Mouse (Mus musculus) kidney, postnatal 0 days (tissue): ENCODE measurements at regions not wholly inside any gene's neighbourhood (a gene's known extent, or its start where the extent isn't known, plus 50 kb on each side); places are given as distances from the start of the nearest gene placed in this dataset.
A peak's percentile ranks its signal among the peaks of the same experiment; 100 is the strongest.

Experiments
- ATAC-seq: fragments of 200-750 bp; cut with Nextera tagmentation; replicated peaks from 2 replicates; pipeline ENCODE4 v1.8.0; 2017; ENCODE audit warnings: low read depth, moderate number of reproducible peaks, moderate TSS enrichment, moderate library complexity; ENCODE audit not compliant: low FRiP score
- DNase-seq: peaks from one replicate; pipeline ENCODE4 v3.0.0-alpha.2; 2016; ENCODE audit warnings: low spot score
- H3K27ac ChIP-seq: fragments of 300-500 bp; sonication (generic); 2 replicates; pipeline ENCODE4 v1.5.1; 2014; ENCODE audit warnings: mild to moderate bottlenecking
- H3K27me3 ChIP-seq: fragments of 300-500 bp; sonication (generic); 2 replicates; pipeline ENCODE4 v1.6.1; 2014; ENCODE audit warnings: low read length, mixed read lengths; ENCODE audit not compliant: insufficient read depth
- H3K36me3 ChIP-seq: fragments of 300-500 bp; sonication (generic); 2 replicates; pipeline ENCODE4 v1.6.1; 2014; ENCODE audit warnings: low read length, mixed read lengths; ENCODE audit not compliant: insufficient read depth
- H3K4me1 ChIP-seq: fragments of 300-500 bp; sonication (generic); replicated peaks from 2 replicates; pipeline ENCODE4 v1.6.1; 2014; ENCODE audit warnings: antibody characterized with exemption, low read length, mixed read lengths; ENCODE audit not compliant: insufficient read depth
- H3K4me2 ChIP-seq: fragments of 300-500 bp; sonication (generic); 2 replicates; pipeline ENCODE4 v1.6.1; 2014; ENCODE audit warnings: mild to moderate bottlenecking, low read length, moderate library complexity, mixed read lengths
- H3K4me3 ChIP-seq: fragments of 300-500 bp; sonication (generic); replicated peaks from 2 replicates; pipeline ENCODE4 v1.5.1; 2014; ENCODE audit warnings: low read depth, low read length
- H3K9ac ChIP-seq: fragments of 300-500 bp; sonication (generic); 2 replicates; pipeline ENCODE4 v1.6.1; 2014; ENCODE audit warnings: low read depth, low read length
- H3K9me3 ChIP-seq: fragments of 300-500 bp; sonication (generic); replicated peaks from 2 replicates; pipeline ENCODE4 v1.6.1; 2016; ENCODE audit warnings: low read length, inconsistent platforms, mixed read lengths
- CTCF ChIP-seq: IDR thresholded peaks from 2 replicates; pipeline ENCODE4 v1.5.1; 2016; ENCODE audit warnings: antibody characterized with exemption, low read depth, mild to moderate bottlenecking, moderate library complexity
- WGBS: fragments of 180-500 bp; shearing (Covaris S2); extraction: QIAGEN DNeasy Blood & Tissue Kit; methylation state at CpG from one replicate; pipeline ENCODE4 v1.1.7; 2014; 5-methylcytosine and 5-hydroxymethylcytosine counted together

DNA sequence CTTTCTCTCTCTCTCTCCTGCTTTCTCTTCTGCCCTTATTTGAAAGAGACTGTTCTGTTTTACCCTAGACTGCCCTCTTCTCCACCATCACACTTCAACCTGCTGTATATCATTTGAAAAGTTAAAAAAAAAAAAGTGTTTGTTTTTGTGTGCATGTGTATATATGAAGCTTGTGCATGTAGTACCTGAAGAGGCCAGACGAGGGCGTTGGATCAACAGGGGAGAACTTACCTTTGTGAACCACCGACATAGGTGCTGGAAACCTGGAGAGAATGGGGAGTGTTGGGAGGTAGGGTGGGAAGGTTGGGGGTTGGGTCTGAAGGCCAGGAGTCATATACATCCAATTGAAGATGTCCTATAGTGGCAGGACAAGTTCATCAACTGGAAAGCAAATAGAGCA lies 81.0 kb upstream of the Eif4g2 start:
- no peaks in the 10 kb centered on the region for H3K36me3 ChIP-seq
- no peak for DNase-seq
- H3K27ac ChIP-seq, result no peak overlapping the region
- WGBS, result 33% methylated on average over 3 of the region's 3 CpGs
- H3K4me1 ChIP-seq, result no peaks in the 10 kb centered on the region
- no peaks in the 10 kb centered on the region for H3K27me3 ChIP-seq
- no peaks in the 10 kb centered on the region for H3K9me3 ChIP-seq
- no peak overlapping the region for H3K9ac ChIP-seq
- ATAC-seq, result no peak
- peak; percentile 44; the same call in 1 of the 2 replicates for TF ChIP-seq CTCF
- H3K4me2 ChIP-seq, result no peak overlapping the region
- H3K4me3 ChIP-seq, result no peak overlapping the region

DNA sequence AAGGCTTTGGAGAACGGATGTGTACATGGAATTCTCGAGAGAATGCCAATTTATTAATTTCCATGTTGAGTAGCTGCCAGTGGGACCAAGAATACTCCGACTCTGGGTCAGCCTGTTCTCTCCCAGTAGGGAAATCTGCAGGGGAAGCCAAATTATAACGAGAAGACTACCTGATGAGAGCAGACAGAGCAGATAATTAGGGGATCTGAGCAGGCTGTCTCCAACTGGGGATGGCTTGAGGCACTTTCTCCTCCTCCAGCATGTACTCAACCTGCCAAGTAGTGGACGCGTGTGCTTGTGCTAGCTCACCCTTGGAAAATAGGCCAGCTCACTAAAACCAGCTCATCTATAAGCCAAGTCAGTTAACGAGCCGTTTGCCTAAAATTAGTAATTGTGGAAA lies 80.5 kb upstream of the Eif4g2 start:
- no peaks in the 10 kb centered on the region for H3K27me3 ChIP-seq
- WGBS, result 86% methylated on average over 8 of the region's 8 CpGs
- H3K4me2 ChIP-seq, result no peak overlapping the region
- H3K36me3 ChIP-seq, result no peaks in the 10 kb centered on the region
- no peak for TF ChIP-seq CTCF
- no peak overlapping the region for H3K4me3 ChIP-seq
- H3K27ac ChIP-seq, result no peak overlapping the region
- no peak for DNase-seq
- H3K9me3 ChIP-seq, result no peaks in the 10 kb centered on the region
- H3K4me1 ChIP-seq, result no peaks in the 10 kb centered on the region
- no peak overlapping the region for H3K9ac ChIP-seq
- no peak for ATAC-seq

DNA sequence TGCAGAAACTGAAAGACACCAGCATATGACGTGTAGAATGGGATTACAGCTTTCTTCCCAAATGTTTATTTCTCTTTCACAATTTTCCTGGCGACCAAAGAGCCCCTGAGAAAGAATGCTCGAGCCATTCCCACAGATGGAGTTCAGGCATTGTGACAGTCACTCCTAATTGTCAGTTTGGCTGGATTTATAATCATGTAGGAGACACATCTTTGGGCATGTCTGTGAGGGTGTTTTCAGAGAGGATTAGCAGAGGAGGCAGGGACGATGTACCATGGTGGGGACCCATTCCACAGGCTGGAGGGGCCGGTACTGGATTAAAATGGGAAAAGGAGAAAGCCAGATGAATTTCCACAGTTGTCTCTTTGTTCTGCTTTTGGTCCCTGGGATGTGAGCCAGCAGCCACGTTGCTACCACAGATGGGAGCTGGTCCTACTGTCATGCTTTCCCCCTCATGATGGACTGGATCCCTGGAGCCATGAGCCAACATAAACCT lies 76.0 kb upstream of the Eif4g2 start:
- H3K4me3 ChIP-seq, result no peak overlapping the region
- no peak overlapping the region for H3K4me2 ChIP-seq
- H3K4me1 ChIP-seq, result no peaks in the 10 kb centered on the region; the same call in 1 of the 2 replicates
- no peaks in the 10 kb centered on the region for H3K27me3 ChIP-seq
- no peaks in the 10 kb centered on the region for H3K9me3 ChIP-seq
- ATAC-seq, result no peak
- no peak overlapping the region for H3K9ac ChIP-seq
- WGBS, result 62% methylated on average over 6 of the region's 6 CpGs
- DNase-seq, result no peak
- no peak overlapping the region for H3K27ac ChIP-seq
- TF ChIP-seq CTCF, result no peak
- no peaks in the 10 kb centered on the region for H3K36me3 ChIP-seq

DNA sequence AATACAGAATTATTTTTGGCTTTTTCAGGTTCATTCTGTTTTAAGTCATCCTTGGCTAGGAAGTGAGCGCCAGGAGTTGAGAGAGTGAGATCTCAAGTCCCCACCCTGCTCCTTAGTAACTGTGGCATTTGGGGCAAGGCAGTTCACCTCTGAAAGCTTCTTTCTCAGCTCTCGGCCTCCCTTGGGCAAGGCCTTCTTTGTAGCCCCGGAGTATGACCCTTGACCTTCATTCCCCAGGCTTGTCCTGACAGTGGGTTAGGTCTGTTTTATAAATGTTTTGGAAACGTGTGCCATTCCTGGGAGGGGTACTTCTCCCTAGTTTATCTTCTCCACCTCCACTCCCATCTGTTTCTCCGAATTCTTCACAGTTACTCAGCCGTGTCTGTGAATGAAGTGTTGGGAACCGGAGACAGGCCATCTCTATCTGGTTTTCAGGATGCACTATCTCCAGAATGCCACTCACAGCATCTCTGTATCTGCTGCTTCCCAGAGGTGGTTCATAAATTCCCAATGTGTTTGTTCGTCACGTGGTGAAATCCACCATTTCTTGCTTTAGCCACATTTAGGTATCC lies 75.0 kb upstream of the Eif4g2 start:
- Histone ChIP-seq H3K9me3 (no peaks in the 10 kb centered on the region), H3K27ac (no peak overlapping the region), H3K4me1 (no peaks in the 10 kb centered on the region; the same call in 1 of the 2 replicates), H3K4me2 (no peak overlapping the region), H3K4me3 (no peak overlapping the region), H3K36me3 (no peaks in the 10 kb centered on the region), H3K27me3 (no peaks in the 10 kb centered on the region), H3K9ac (no peak overlapping the region)
- WGBS, result 42% methylated on average over 9 of the region's 9 CpGs
- no peak for ATAC-seq
- DNase-seq, result peak; percentile 36
- TF ChIP-seq CTCF, result no peak

DNA sequence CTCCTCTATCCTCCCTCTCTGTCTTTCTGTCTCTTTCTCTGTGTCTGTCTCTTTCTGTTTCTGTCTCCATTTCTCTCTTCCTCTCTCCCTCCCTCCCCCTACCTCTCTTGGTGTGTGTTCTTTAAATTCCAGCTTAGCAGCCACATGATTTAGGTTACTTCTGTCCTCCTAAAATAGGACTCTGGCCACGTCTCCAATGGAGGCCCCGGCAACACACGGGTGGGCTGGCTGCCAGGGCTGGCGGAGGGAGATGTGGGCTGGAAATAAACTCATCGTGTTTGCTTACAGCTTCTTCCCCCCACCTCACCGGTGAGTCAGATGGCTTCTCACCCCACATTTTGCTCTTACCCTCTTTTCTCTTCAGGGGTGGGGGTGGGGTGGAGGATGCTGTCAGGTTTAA lies 74.5 kb upstream of the Eif4g2 start:
- Histone ChIP-seq H3K4me1 (no peaks in the 10 kb centered on the region; the same call in 1 of the 2 replicates), H3K27ac (no peak overlapping the region), H3K27me3 (no peaks in the 10 kb centered on the region), H3K4me2 (no peak overlapping the region), H3K9me3 (no peaks in the 10 kb centered on the region), H3K9ac (no peak overlapping the region), H3K4me3 (no peak overlapping the region), H3K36me3 (no peaks in the 10 kb centered on the region)
- WGBS, result 9% methylated on average over 6 of the region's 6 CpGs
- DNase-seq (peak; percentile 75), ATAC-seq (peak; percentile 29; the same call in 1 of the 2 replicates)
- no peak for TF ChIP-seq CTCF

DNA sequence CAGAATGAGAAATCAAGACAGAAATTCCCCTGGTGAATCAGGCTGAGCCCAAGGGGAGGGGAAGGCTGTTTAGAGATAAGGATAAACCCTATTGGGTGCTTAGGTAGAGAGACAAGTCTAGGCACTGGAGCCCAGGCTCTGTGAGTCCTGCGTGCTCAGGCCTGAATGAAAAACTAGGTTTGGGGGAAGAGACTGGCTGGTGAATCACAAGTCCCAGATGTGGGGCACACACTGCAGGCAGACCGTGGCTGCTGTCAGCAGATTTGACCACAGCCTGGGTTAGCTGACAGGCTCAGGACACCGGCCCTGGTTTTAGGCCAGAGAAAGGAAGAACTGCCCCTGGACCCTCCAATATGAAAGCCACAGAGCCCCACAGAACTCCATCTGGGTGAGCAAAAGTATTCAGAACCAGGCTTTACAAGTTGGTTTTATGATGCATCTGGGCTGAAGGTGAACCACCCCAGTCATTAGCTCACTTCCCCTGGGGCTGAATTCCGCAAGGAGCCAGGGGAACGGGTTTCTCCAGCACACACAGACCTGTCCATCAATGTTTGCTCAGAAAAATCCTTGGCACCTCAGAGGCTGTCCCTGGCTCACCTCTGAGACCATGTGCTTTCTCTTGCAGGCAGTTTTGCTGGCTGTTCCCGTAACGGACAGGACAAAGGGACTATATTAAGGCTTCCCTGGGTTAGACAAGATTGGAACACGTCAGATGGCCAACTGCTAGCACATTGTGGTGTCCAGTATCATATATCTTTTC lies 73.8 kb upstream of the Eif4g2 start:
- TF ChIP-seq CTCF, result no peak
- WGBS, result 26% methylated on average over 8 of the region's 8 CpGs
- H3K9me3 ChIP-seq, result no peaks in the 10 kb centered on the region
- peak overlapping the region; percentile 9; the same call in 1 of the 2 replicates for H3K27ac ChIP-seq
- no peaks in the 10 kb centered on the region for H3K36me3 ChIP-seq
- no peak overlapping the region for H3K9ac ChIP-seq
- DNase-seq, result peak; percentile 31
- no peak overlapping the region for H3K4me3 ChIP-seq
- H3K4me2 ChIP-seq, result no peak overlapping the region
- H3K4me1 ChIP-seq, result no peaks in the 10 kb centered on the region; the same call in 1 of the 2 replicates
- peak; percentile 73; the same call in 1 of the 2 replicates for ATAC-seq
- no peaks in the 10 kb centered on the region for H3K27me3 ChIP-seq
